Mouse (Mus musculus) right cerebral cortex, postnatal 36 days (tissue): Measurements from ENCODE around the gene Car12.

ENCODE experiments used
- DNase-seq, 2 experiments: peaks; one replicate each; pipeline ENCODE4 v3.0.0; 2022; ENCODE audit warnings: low spot score in 2 of 2, mixed read lengths in 1 of 2

The Car12 gene

GRCm38 (mm10) chr9:66713135-66714021 is at the start of gene Car12:
Car12 (plus strand) TSS chr9:66713686.
- DNase-seq, result no peak

GRCm38 (mm10) chr9:66663764-66664163 is 49.7 kb upstream of the Car12 start:
- no peak for DNase-seq

GRCm38 (mm10) chr9:66664561-66664960 is 48.9 kb upstream of the Car12 start:
- no peak for DNase-seq

GRCm38 (mm10) chr9:66666153-66666552 is 47.3 kb upstream of the Car12 start:
- no peak for DNase-seq

GRCm38 (mm10) chr9:66667046-66667445 is 46.4 kb upstream of the Car12 start:
- no peak for DNase-seq

- DNase-seq, result no peak
Measured at GRCm38 (mm10) chr9:66667868-66668267, 45.6 kb upstream of the Car12 start.

- no peak for DNase-seq
Measured at GRCm38 (mm10) chr9:66669561-66670078, 43.9 kb upstream of the Car12 start.

- no peak for DNase-seq
Measured at GRCm38 (mm10) chr9:66673771-66674170, 39.7 kb upstream of the Car12 start.

- no peak for DNase-seq
Measured at GRCm38 (mm10) chr9:66675566-66675965, 37.9 kb upstream of the Car12 start.

GRCm38 (mm10) chr9:66680102-66680501 is 33.4 kb upstream of the Car12 start:
- no peak for DNase-seq

GRCm38 (mm10) chr9:66682822-66683221 is 30.7 kb upstream of the Car12 start:
- no peak for DNase-seq

- no peak for DNase-seq
Measured at GRCm38 (mm10) chr9:66685730-66686129, 27.8 kb upstream of the Car12 start.

- DNase-seq, result no peak
Measured at GRCm38 (mm10) chr9:66687713-66688112, 25.8 kb upstream of the Car12 start.

GRCm38 (mm10) chr9:66691683-66692305 is 21.7 kb upstream of the Car12 start:
- DNase-seq, result no peak

GRCm38 (mm10) chr9:66697355-66698140 is 15.9 kb upstream of the Car12 start:
- no peak for DNase-seq

- DNase-seq, result no peak
Measured at GRCm38 (mm10) chr9:66699748-66700147, 13.7 kb upstream of the Car12 start.

GRCm38 (mm10) chr9:66703002-66703401 is 10.5 kb upstream of the Car12 start:
- no peak for DNase-seq

- no peak for DNase-seq
Measured at GRCm38 (mm10) chr9:66705354-66705753, 8.1 kb upstream of the Car12 start.

- DNase-seq, result peak in 1 of 2 experiments; percentile 33
Measured at GRCm38 (mm10) chr9:66705766-66706165, 7.7 kb upstream of the Car12 start.

GRCm38 (mm10) chr9:66708054-66708772 is 5.3 kb upstream of the Car12 start:
- no peak for DNase-seq

GRCm38 (mm10) chr9:66708816-66709555 is 4.5 kb upstream of the Car12 start:
- DNase-seq, result no peak
